Mouse (Mus musculus) cerebellum, adult (tissue): ENCODE data around the gene Lonp2.

Source experiments
- ATAC-seq: cut with Nextera tagmentation; 2 replicates; pipeline ENCODE4 v1.9.2; 2017; ENCODE audit warnings: mild to moderate bottlenecking, moderate library complexity, mixed read lengths; ENCODE audit not compliant: insufficient number of reproducible peaks, low FRiP score, low TSS enrichment

Lonp2 gene

DNA sequence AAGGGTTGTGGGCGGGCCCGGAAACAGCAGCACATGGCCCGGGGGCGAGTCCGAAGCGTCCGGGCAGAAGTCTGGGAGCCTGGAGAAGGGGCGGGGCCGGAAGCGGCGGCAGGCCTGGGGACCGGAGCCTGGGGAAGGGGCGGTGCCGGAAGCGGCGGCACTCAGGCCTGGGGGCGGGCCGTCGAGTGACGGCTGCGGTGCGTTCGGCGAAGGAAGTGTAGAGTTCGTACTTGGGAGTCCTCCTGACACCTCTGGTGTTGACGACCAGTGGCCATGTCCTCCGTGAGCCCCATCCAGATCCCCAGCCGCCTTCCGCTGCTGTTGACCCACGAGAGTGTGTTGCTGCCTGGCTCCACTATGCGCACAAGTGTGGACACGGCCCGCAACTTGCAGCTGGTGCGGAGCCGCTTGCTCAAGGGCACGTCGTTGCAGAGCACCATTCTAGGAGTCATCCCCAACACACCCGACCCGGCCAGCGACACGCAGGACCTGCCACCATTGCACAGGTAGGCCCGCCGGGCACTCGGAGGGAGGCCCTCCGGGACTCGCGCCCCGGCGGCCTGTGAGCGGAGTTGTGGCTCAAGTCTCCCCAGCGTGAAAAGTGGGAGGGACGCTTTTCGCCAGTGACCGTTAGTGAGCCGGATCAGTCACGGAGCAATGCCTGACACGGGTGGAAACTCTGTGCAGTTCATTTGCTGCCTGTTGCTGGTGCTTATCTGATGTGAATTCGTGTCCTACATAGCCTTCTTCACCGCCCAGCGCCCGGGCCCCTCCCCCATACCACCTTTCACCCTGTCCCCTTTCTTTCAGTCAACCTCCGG is at the start of gene Lonp2:
Gene Lonp2, plus strand, starts transcription at position 133 of the 821 bp plus-strand sequence.
- ATAC-seq = peak; percentile 98

DNA sequence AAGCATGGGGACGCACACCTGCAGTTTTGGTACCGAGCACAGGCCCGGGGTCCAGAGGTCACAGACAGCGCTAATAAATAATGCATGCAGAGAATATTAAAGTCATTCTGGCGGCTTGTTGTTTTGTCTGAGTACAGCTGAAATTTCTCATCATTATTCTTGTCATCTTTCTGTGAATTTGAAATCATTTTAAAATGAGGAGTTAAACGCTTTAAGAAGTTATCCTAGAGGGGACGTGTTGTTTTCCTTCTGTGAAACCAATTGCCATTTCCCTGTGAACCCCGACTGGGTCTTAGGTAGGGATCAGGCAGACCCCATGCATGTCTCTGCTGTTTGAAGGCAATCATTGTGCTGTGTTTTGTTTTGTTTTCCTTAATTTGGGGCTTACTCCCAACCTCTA is 46.3 kb upstream of the Lonp2 start:
- ATAC-seq = no peak

DNA sequence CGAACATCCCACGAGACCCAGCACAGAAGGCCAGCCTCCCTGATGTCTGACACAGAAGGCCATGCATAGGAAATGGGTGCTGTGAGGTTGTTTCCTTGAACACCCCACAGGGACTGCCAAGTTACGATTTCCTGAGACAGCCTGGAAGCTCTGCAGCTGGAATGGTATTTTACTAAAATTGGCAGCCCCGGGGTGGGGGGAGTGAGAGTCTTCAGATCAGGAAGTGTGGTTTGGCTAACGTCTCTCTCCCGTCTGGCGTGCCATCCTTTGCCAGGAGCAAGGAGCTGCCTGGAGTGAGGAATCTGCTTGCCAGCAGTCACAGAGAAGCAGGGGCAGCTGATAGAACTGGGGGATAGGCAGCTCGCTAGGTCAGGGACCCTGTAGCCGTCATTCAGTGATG is 45.8 kb upstream of the Lonp2 start:
- ATAC-seq = peak; percentile 86

GRCm38 (mm10) chr8:86578693-86579092 is 45.1 kb upstream of the Lonp2 start:
- ATAC-seq = no peak; the same call in 1 of the 2 replicates

GRCm38 (mm10) chr8:86580458-86580857 is 43.4 kb upstream of the Lonp2 start, which contains the start of gene Abcc12:
Gene Abcc12, minus strand, starts transcription at chr8:86580686.
- ATAC-seq = no peak

DNA sequence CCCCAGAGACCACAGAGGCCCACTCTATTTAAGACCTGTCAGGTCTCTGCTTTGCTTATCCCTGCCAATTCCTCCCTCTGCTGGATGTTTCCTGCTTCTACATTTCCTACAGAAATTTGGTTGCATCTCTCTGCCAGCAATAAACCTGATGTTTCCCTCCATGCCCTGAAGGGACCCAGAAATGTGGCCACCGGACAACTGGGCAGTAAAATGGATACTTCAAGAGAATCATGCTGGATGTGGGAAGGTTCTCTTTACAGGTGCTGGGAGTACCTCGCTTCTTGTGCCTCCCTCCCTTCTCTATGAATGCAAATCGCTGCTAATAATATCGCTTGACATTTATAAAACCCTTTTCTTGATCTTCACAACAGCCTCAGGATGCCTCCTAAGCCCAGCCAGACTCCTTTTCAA is 41.9 kb upstream of the Lonp2 start:
- ATAC-seq = no peak

- peak; percentile 74 for ATAC-seq
Observed at GRCm38 (mm10) chr8:86585118-86585517, 38.7 kb upstream of the Lonp2 start.

GRCm38 (mm10) chr8:86585532-86585931 is 38.3 kb upstream of the Lonp2 start:
- peak; percentile 70 for ATAC-seq

- ATAC-seq = no peak
Observed at GRCm38 (mm10) chr8:86586058-86586457, 37.8 kb upstream of the Lonp2 start.

DNA sequence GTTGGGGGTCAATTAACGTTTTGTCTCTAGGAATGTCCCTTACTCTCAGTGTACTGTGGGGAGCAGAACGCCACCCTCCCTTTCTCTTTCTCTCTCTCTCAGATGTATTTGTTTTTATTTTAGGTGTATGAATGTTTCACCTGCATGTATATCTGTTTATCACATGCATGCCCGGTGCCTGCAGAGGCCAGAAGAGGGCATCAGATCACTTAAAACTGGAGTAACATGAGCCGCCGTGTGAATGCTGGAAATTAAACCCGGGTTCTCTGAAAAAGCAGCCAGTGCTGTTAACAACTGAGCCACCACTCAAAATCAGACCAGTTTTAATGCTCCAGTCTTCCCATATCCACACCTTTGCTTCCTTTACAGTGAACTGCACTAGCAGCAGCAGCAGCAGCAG is 37.2 kb upstream of the Lonp2 start:
- ATAC-seq = no peak

- no peak for ATAC-seq
Observed at GRCm38 (mm10) chr8:86588338-86588737, 35.5 kb upstream of the Lonp2 start.

- no peak for ATAC-seq
Observed at GRCm38 (mm10) chr8:86593099-86593498, 30.7 kb upstream of the Lonp2 start.

- ATAC-seq = no peak
Observed at GRCm38 (mm10) chr8:86594159-86594796, 29.6 kb upstream of the Lonp2 start.

- no peak for ATAC-seq
Observed at GRCm38 (mm10) chr8:86595671-86596070, 28.2 kb upstream of the Lonp2 start.

- no peak for ATAC-seq
Observed at GRCm38 (mm10) chr8:86597681-86598080, 26.2 kb upstream of the Lonp2 start.

GRCm38 (mm10) chr8:86599299-86599698 is 24.5 kb upstream of the Lonp2 start:
- no peak for ATAC-seq

DNA sequence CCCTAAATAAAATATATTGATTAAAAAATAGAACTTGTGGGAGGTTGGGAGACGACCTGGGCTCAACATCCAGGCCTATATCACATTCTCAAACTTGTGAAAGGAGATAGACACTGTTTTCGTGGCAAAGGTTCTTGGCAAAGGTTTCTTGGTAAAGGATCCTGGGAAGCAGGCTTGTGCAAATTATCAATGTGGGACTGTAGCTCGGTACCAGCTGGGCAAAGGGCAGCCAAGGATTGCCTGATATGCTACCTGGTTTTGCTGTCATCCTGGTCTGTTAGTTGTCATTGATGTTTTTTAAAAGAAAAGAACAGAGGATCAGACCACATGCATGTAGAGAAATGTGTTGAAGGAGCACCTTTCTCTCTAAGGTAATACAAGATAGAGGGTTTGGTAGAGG is 23.5 kb upstream of the Lonp2 start:
- no peak for ATAC-seq

- ATAC-seq = no peak
Observed at GRCm38 (mm10) chr8:86603174-86603573, 20.7 kb upstream of the Lonp2 start.

DNA sequence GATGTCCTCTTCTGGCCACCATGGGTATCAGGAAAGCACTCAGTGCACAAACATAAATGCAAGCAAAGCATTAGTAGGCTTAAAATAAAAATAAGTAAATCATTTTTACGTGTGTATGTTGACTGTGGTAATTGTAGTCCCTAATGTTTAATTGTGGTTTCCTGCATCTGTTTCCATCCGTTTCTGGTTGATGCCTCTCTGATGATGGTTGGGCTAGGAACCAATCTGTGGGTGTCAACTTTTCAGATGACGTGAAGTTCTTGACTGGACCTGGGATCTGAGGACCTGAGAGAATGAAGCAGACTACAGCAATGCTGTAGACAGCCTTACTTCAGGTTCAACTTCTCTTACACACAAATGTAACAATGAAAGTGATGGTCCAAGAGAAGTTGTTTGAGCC is 19.2 kb upstream of the Lonp2 start:
- ATAC-seq = no peak

DNA sequence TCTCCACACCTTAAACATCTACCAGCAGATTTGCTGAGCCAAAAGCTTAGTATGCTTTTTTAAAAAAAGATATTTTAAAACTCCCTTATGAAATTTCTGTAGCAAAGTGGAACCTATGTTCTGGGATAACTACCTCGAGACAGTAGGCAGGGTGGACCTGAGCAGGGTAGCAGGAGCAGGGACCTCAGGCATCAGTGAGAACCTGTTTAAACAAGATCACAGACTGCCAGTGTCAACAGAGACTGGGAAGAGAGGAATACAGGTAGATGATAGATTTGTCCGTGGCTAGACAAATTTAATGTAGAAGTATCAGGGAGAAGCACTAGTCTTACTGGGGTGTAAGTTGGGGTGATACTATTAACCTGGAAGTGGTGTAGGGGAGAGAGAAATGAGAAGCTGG is 10.0 kb upstream of the Lonp2 start:
- no peak for ATAC-seq

- ATAC-seq = no peak
Observed at GRCm38 (mm10) chr8:86615095-86615769, 8.6 kb upstream of the Lonp2 start.
